Mouse (Mus musculus): ENCODE data around the gene Pkp1.

The Pkp1 gene

DNA sequence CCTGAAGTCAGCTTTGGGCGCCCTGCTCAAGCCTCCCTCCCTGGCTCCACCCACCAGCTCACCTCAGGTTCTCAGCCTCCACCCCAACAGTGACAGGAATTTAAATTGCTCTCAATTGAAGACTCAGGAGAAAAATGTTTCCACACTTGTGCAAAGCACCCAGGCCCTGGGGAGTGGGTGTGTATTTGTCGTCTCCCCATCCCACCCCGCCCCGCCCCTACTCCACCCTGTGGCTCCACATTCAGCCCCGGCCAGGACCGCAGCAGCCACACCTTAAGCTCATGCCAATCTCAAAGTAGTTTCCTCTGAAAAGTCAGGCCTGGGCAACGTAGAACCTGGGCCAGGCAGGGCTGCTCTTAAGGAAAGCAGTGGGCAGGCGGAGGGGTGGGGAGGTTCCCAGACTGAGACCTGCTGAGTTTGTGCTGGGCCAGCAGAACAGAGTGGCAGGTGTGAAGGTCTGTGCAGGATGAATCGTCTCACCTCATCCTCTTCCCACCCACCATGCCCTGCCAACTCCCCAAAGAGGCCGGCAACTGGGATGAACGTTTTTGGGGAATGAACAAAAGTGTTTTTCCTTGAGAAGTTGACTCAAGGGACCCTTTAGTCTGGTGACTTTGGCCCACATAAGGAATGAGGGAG, 61.8 kb downstream of the Pkp1 start:
- WGBS = 76% methylated on average over 11 of the region's 11 CpGs

DNA sequence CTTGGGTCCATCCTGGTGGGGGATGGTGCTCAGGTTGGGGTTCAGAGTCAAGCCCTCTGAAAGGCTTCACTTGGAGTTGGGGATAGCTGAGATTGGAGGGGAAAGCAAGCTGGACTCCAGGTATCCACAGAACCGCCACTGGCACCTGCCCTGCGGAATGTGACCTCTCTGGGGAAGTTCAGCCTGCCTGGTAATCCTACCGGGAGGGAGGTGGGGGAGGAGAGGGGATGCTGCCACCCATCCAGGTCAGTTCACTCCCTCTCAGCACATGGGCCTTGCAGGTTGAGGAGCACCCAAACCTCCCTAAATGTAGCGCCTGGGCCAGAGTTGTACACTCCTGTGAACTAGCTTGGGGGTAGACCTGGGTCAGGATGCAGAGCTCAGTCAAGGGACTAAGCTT, 62.9 kb downstream of the Pkp1 start:
- WGBS = 81% methylated on average over 4 of the region's 4 CpGs

DNA sequence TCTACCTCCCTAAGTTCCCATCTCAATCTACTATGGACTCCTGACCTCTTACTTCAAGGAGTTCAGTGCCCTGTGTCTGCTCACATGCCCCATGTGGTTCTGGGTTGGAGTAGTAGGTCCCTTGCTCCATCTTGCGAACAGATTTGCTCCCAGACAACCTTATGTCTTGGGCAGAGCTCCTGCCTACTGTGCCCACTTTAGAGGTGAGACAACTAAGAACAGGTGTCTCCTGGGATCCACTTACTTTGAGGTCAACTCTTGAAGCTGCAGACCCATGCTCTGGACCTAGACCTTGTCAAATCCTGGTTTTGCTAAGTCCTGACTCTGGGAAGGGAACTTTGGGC, 63.7 kb downstream of the Pkp1 start:
- 100% methylated on average over 1 of the region's 1 CpGs for WGBS

DNA sequence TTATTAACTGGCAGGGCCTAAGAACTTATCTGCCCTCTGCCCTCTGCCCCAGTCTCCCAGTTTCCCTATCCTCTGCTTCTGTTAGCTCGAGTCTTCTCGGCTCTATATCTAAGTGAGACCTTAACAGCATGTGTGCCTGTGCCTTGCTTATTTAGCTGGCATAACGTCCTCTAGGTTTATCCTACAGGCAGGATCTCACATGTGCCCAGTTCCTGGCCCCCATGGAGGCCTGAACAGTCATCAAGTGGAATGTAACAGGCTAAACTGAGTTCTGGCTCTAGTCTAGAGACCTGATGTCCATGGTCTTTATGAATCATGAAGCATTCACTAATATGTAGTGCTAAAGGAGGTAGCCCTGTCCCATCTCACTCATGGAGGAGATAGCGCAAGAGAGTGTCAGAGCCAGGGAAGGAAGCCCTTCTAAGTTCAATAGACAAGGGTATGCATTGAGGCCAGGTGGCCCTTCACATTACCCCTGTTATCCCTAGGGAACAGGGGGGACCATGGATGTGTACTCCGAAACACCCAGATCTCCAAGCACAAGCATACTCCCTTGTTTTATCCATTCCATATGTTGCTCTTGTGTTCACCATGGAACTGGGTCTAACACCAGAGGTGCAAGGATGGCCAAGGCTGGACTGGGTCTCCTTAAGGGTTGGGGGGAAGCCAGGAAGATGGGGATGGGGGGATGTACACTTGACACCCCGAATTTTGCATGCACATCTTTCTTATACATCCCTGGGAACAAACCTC, 64.2 kb downstream of the Pkp1 start:
- WGBS = 92% methylated on average over 6 of the region's 6 CpGs

DNA sequence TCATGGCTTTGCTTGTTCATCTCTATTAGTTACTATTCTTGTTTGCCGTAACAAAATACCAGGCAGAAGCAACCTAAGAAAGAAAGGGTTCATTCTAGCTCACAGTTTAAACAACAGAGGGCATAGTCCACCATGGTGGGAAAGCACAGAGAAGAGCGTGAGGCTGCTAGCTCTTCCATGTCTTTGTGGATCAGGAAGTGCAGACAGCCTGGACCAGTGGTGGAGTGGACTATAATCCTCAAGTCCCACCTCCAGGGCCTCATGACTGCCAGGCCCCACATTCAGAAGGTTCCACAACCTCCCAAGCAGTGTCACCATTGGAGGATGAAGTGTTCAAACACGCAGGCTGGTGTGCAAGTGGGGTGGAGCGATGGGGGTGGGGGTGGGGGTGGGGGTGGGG, 65.8 kb downstream of the Pkp1 start:
- 92% methylated on average over 4 of the region's 4 CpGs for WGBS

DNA sequence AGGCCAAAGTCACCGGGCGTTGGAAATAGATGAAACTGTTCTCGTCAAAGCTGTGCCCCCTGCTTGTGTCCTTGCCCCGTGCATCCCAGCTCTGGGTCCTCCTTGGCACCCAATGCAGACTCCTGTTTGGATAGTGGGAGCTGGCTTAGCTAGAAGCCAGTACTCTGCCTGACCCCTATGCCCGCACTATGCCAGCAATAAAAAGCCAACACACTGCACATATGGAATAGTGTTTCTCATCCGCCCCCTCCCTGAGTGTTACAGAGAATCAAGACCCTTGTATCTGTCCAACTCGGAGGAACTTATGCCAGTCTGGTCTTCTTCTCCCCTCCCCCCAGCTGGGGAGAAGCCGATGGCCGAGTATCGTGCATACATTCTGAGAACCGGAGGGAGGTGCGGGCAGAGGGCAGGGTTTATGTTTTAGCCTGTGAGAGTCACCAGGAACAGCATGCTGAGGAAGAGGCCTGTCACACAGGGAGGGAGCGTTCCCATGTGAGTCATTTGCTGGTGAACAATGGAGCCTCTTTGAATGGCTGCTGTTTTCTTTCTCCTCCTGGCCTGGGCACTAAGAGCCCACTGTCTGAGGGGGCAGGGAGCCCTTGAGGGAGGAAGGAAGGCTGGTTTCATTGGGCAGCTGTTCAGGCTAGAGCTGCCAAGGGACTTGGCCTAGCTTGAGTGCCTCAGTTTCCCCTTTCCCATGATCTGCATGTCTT, 66.8 kb downstream of the Pkp1 start:
- 54% methylated on average over 13 of the region's 13 CpGs for WGBS

DNA sequence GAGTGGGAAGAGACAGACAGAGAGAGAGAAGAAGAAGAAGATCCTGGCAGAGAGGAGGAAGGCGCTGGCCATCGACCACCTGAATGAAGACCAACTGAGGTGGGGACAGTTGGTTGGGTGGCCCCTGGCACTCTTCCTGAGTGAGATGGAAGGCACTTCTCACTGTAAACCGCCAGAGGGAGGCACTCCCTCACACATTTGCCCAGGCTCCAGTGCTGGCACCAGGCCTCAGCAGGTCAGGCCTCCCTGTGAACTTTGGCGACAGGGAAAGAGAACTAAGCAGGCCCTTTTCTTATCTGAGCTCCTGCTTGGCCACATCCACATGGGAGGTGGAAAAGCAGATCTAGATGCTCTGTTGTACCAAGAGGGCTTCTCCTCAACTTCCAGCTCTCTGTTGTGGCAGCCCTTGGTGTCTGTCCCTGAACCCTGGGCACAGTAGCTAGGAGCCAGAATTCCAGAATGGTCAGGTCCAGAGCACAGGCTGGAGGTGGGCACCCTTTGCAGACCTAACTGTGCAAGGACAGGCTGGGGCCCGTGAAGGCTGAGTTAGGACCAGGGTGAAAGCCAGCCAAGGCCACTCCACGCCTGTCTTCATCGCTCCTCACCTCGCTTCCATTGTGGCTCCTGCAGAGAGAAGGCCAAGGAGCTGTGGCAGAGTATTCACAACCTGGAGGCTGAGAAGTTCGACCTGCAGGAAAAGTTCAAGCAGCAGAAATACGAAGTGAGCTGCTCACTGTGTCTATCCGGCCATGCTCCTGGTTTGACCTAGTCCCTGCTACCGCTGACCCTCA, 68.1 kb downstream of the Pkp1 start:
- WGBS = 81% methylated on average over 12 of the region's 12 CpGs

DNA sequence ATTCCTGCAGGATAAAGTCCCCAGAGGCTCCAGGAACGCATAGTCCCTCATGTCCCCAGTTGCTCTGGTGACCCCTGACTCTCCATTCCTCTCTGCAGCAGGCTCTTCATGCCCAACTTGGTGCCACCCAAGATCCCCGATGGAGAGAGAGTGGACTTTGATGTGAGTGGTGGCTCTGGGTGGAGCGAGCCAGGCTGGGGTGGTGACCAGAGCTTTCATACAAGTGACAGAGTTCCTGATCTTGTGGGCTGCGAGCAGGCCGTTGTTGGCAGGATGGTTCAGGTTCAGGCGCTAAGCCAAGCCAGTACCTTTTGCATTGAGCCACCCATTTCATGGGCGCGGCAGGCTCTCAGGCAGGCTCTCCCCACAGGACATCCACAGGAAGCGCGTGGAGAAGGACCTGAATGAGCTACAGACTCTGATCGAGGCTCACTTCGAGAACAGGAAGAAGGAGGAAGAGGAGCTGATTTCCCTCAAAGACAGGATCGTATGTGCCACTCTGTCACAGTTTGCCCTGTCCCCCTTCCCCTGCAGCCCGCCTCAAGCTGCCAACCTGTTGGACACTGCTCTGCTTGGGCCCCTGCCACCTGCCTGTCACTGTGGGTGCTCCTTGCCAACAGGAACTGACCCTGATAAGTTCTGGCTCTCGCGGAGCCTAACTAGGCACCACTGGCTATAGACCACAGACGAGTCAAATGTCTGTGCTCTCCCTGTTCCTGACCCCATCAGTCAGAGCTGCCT, 71.2 kb downstream of the Pkp1 start:
- WGBS = 78% methylated on average over 17 of the region's 17 CpGs

DNA sequence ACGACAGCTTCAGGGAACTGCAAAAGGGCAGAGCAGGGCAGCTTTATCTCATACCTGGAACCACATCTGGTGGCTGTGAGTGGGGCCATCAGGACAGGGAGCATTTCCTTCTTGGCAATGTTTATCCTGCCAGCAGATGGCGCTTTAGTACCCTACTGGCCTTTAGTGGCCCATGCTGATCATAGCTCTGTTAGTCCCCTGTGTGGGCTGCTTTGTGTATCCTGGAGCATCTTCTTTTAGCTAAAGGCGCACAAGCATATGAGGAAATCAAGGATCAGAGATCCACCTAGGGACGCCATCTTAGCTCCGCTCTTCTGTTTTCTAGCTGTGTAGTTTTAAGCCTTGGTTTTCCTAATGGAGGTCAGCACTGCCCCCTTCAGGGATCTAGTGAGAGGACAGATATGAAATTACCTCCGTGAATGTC, 71.9 kb downstream of the Pkp1 start:
- 51% methylated on average over 6 of the region's 6 CpGs for WGBS

DNA sequence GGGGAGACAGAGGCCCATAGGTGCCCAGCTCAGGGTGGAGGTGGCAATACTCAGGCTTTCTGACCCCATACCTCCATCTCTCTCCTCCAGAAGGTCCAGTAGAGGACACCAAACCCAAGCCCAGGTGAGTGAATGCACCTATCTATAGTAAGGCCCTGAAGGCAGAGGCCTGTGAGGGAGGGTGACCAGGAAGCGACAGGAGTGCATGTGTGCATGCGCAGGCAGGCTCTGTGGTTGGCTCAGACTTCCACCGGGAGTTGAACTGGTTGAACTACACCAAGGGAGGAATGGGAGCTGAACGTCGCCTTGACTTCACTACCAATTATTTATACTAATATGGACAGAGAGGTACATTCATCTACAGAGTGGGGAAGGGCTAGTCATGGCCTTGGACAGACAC, 72.4 kb downstream of the Pkp1 start:
- WGBS = 93% methylated on average over 5 of the region's 5 CpGs

DNA sequence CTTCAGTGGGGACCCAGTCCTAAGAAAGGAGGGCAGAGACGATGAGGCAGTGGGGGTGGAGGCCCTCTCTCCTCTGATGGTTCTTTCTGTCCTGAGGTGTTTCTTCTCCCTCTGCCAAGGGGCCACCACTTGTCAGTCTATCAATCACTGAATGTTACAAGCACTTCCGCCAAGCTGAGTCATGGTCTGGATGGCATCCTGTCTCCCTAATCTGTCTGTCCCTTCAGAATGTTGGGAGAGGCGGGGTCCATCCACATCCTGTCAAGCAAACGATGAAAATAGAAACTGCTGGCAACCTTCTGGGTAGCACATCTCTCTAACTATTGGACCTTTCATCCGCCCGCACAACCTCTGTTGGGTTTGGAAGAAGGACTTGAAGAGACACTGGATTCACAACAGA, 74.5 kb downstream of the Pkp1 start:
- 72% methylated on average over 6 of the region's 6 CpGs for WGBS

DNA sequence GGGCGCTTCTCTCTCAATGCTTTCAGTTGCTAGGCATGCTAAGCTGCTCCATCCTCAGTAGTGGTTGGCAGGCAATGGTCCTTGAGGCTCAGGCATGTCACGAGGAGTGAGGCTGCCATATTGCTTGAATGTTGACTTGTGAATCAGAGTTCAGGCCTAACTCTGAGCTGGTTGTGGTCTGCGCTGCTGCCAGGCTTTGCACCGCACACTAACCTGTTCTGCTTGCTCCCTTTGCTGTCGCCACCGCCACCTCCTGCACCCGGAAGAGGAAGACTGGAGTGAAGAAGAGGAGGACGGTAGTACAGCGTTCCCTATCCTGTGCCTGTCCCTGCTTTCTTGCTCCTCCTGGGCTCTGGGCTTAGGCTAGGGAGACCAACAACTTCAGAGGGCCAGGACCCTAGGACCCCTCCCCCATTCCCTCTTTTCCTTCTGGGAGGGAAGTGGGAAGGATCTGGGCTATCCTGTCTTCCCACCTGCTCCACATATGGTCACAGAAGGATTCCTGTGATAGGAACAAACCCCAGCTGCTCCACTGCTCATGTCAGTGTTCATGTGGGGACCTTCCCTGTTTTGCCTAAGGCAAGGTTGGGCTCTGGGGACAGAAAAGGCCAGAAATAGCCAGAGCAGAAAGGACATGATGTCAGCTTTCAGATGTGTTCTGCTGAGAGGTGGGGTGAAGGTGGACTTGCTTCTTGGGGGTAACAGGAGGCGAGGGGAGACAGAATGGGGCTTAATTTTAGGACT, 75.3 kb downstream of the Pkp1 start:
- WGBS = 96% methylated on average over 10 of the region's 10 CpGs

DNA sequence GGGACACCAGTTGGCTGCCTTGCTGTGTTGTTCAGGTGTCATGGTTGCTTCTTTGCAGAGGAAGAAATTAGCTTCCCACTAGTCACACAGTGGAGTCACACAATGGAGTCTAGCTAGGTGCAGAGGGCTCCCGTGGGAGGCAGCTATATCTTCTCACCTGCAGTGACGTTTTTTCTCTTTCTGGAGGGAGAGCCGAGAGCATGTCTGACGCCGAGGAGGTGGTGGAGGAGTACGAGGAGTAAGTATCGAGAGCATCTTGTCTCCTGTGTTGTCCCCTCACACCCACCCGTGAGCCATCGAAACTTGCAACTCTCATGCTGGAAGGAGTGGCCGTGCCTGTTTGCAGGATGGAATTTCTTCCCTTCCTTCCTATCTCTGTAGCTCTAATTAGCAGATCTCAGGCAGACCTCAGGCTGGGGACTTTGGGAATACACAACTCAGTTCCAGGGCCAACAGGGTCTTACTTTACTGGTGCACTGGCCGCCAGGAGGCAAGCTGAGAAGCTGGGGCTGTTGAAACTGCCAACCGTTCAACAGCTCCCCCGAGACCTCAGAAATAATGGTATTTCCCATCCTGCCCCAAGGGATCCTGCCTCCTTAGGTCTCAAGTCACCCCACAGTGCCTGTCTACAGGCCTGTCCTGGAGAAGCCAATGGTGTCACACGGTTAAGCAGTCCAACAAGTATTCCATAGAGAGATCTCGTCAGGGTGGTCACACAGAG, 78.2 kb downstream of the Pkp1 start:
- 61% methylated on average over 15 of the region's 15 CpGs for WGBS

DNA sequence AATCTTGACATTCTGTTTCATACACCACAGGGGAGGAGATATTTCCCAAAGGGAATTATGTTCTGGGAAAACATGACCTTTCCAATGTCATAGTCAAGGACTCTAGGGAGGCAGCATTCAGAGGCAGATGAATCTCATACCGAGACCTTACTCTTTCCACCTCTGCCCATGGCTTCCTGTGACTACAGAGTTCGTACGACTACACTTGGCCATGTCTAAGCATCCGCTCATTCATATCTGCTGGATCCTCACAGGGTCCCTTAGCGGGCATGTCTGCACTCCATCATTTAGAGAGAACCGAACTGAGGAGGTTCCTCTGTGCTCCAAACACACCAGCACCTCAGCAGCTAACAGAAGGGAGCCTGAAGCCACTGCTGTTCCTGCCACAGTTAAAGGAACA, 79.9 kb downstream of the Pkp1 start:
- WGBS = 90% methylated on average over 6 of the region's 6 CpGs

DNA sequence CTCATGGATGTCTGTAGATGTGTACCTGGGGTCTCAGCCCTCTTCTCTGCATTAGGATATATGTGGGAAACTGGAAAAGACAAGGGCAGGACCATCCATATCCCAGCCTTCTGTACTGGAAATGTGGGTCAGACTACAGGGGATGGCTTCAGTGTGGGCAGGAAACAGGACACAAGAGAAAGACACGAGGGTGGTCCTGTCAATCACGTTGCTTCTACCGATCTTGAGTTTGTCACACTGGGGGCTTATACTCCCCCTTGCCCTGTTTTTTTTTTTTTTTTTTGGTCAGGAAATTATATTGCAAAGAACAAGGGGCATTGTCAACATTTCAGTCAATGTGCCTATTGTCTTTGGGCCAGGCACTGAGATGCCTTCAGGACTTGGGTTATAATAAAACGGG, 80.4 kb downstream of the Pkp1 start:
- WGBS = 69% methylated on average over 4 of the region's 4 CpGs

DNA sequence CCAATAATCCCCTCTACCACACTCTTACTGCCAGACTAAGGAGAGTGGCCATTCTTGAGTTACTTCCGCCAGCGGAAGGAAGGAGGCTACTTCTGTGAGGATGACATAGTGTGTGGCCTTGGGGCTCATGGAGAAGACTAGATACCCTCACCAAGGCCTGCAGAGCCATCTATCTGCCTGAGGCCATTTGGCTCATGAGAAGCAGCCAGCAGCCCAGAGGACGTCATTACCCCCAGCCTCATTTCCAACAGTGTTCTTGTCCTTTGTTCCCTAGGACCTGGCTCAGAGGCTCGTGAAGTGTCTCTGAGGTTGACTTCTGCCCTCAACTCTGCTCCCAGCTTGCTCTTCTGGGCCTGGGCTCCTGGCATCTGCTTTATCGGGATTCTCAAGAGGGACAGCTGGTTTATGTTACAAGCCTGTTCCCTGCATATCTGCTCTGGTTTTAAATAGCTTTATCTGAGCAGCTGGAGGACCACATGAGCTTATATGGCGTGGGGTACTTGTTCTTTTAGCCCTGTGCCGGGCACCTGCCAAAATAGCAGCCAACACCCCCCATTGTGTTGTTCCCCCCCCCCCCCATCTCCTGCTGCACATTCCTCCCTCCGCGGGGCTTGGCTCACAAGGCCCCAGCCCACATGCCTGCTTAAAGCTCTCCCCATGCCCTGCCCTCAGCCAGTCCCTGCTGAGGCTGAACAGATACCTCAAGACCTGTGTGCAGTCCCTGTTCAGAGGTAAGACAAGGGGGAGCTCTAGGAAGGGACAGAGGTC, 83.1 kb downstream of the Pkp1 start, which contains the start of gene Tnnt2:
Gene Tnnt2 (plus strand): TSS at position 639 of the 768 bp plus-strand sequence.
- 55% methylated on average over 9 of the region's 9 CpGs for WGBS

DNA sequence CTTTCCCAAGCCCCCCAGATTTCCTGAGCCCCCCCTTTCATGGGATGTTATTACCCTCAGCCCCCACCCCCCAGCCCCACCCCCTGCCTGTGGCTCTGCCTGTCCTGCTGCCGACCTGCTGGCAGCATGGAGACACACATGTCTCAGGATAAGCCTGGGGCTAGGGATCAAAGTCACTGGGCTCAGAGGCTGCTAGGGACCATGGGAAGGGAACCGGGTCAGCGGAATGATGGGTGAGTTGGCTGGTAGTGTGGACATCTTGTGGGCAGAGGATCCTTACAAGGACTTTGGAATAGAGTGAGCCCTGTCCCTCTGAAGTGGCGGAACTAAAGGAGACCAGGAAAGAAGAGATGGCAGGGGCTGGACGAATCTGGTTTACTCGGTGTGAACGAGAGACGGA, 84.0 kb downstream of the Pkp1 start:
- 85% methylated on average over 8 of the region's 8 CpGs for WGBS

DNA sequence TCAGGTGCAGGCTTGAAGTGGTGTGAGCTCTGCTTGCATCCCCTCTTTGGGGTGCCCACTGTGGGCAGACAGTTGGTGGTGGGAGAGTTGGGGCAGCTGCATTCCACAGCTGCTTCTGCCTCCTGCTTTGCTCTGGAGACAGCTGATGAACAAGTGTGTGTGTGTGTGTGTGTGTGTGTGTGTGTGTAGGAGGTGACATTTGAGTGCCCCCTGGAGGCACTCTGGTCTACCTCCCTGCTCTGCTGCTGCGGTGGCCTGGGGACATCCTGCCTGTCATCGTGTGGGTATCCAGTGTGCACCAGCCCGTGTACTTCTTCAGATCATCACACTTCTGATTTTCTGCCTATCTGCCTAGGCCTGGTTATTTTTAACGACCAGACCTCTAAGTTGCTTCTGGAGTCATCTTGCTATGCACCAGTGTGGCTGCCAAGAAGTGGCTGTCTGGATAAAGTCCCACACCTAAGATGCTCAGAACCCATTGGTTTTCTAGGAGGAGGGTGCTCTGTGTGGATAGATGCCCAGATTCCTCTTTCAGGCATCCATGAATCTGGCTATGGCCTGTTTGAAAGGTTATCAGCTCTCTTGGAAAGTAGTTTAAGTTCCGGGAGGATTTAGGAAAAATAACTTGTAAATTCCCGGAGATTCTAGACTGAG, 84.7 kb downstream of the Pkp1 start:
- 55% methylated on average over 6 of the region's 6 CpGs for WGBS

DNA sequence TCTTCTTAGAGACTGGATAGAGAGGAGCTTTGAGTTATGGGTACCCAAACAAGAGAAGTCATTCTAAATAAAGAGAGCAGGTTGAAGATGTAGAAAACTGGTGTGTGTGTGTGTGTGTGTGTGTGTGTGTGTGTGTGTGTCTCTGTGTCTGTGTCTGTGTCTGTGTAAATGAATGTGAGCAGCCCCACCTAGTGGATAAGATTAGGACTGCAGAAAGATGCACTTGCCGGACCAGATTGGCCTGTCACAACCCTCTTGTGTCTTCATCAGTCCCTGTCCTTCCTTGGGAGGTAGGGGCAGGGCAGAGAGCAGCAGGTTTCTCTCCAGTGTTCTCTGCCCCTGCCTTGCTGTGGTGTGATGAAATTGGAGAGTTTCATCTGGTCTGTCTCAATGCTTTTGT, 90.1 kb downstream of the Pkp1 start:
- WGBS = 39% methylated on average over 1 of the region's 1 CpGs
